Mouse (Mus musculus) heart, postnatal 0 days (tissue): Measurements from ENCODE around the gene Znhit6. TPM values are rescaled to one million over a fixed set of nuclear protein-coding genes. Genes with fewer than 3 reads are reported as not detected.

Source experiments
- ATAC-seq: fragments of 200-750 bp; cut with Nextera tagmentation; 2 replicates; pipeline ENCODE4 v1.8.0; 2017; ENCODE audit warnings: low read depth, moderate number of reproducible peaks, moderate library complexity; ENCODE audit not compliant: insufficient read depth
- DNase-seq: peaks from one replicate; pipeline ENCODE4 v3.0.0-alpha.2; 2016; ENCODE audit warnings: low spot score
- H3K27ac ChIP-seq: fragments of 300-500 bp; sonication (generic); 2 replicates; pipeline ENCODE4 v1.5.1; 2014; ENCODE audit warnings: low read depth, mild to moderate bottlenecking
- H3K27me3 ChIP-seq: fragments of 300-500 bp; sonication (generic); 2 replicates; pipeline ENCODE4 v1.6.1; 2014; ENCODE audit warnings: low read length, mixed read lengths; ENCODE audit not compliant: control insufficient read depth, insufficient read depth
- H3K36me3 ChIP-seq: fragments of 300-500 bp; sonication (generic); replicated peaks from 2 replicates; pipeline ENCODE4 v1.6.1; 2014; ENCODE audit warnings: low read length, mixed read lengths; ENCODE audit not compliant: control insufficient read depth, insufficient read depth
- H3K4me1 ChIP-seq: fragments of 300-500 bp; sonication (generic); 2 replicates; pipeline ENCODE4 v1.6.1; 2014; ENCODE audit warnings: antibody characterized with exemption; ENCODE audit not compliant: control insufficient read depth, insufficient read depth
- H3K4me2 ChIP-seq: fragments of 300-500 bp; sonication (generic); 2 replicates; pipeline ENCODE4 v1.6.1; 2014; ENCODE audit warnings: low read depth, mild to moderate bottlenecking, low read length, moderate library complexity
- H3K4me3 ChIP-seq: fragments of 300-500 bp; sonication (generic); 2 replicates; pipeline ENCODE4 v1.5.1; 2014; ENCODE audit warnings: low read depth, low read length
- H3K9ac ChIP-seq: fragments of 300-500 bp; sonication (generic); replicated peaks from 2 replicates; pipeline ENCODE4 v1.6.1; 2014; ENCODE audit warnings: low read depth, low read length, mixed read lengths
- H3K9me3 ChIP-seq: fragments of 300-500 bp; sonication (generic); replicated peaks from 2 replicates; pipeline ENCODE4 v1.6.1; 2016; ENCODE audit warnings: low read length; ENCODE audit not compliant: control insufficient read depth
- CTCF ChIP-seq: IDR thresholded peaks from 2 replicates; pipeline ENCODE4 v1.5.1; 2016; ENCODE audit warnings: antibody characterized with exemption, control low read depth, low read depth
- EP300 ChIP-seq: IDR thresholded peaks from 2 replicates; pipeline ENCODE4 v1.6.1; 2016; ENCODE audit warnings: antibody characterized with exemption, low read depth
- WGBS: fragments of 180-500 bp; shearing (Covaris S2); extraction: QIAGEN DNeasy Blood & Tissue Kit; methylation state at CpG from one replicate; pipeline ENCODE4 v1.1.7; 2014; 5-methylcytosine and 5-hydroxymethylcytosine counted together
- polyA plus RNA-seq: library from polyadenylated mRNA; unstranded; fragments of >200 nt; fragmentation: Nextera tagmentation; extraction: Ambion mirVana; gene quantifications from 2 replicates; pipeline ENCODE4 v1.2.1, GENCODE M21; 2015
- total RNA-seq: library from RNA; depleted of rRNA; stranded (reverse); fragments of >200 nt; gene quantifications from 2 replicates; pipeline ENCODE4 v1.2.3, GENCODE M21; 2014; ENCODE audit warnings: low replicate concordance

The Znhit6 gene
- total and polyA plus RNA-seq, 2 experiments from 2014 or later = 8.4 to 17.5 TPM

DNA sequence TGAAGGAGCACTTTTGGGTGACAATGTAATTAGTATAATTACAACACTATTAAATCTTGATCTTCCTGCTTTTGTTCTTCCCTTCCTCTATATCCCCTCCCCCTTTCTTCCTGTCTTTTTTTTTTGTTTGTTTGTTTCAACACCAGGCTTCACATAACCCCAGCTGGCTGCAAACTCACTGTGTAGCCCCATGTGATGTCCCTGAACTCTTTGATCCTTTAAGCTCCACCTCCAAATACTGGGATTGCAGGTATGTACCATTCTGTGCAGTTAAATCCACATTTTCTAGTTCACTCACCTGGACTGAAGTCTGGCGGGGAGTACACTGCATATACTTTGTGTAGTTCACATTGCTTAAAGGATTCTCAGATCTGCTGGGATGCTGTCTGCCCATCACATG lies 50.1 kb downstream of the Znhit6 start:
- Histone ChIP-seq H3K9ac (no peak overlapping the region), H3K4me1 (no peaks in the 10 kb centered on the region), H3K36me3 (no peaks in the 10 kb centered on the region), H3K27me3 (no peaks in the 10 kb centered on the region), H3K4me3 (no peak overlapping the region), H3K9me3 (no peaks in the 10 kb centered on the region), H3K4me2 (no peak overlapping the region), H3K27ac (no peak overlapping the region)
- no peak for TF ChIP-seq EP300
- TF ChIP-seq CTCF = no peak
- no peak for DNase-seq
- WGBS = 93% methylated on average over 1 of the region's 1 CpGs
- no peak for ATAC-seq

DNA sequence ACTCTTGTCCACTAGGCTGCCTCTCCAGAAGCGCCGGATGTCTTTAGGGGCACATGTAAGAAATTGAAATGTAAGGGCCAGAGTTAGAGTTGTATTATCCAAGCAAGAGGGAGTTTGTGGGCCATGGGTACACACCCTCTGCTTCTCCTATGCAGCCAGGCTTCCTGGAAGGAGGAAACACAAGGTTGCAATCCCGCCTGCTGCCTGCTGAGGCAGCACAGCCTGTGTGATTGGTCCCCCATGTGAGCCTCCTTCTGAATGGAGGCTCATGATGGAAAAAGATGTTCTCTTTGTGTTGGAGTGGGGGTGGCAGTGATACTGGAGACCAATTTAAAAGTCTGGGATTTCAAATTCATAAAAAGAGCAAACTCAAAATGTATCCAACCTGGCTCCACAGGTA lies 51.8 kb downstream of the Znhit6 start:
- Histone ChIP-seq H3K27me3 (no peaks in the 10 kb centered on the region), H3K4me2 (no peak overlapping the region), H3K9me3 (no peaks in the 10 kb centered on the region), H3K27ac (no peak overlapping the region), H3K36me3 (no peaks in the 10 kb centered on the region), H3K9ac (no peak overlapping the region), H3K4me3 (no peak overlapping the region), H3K4me1 (0 out of 2 replicates have a peak, but pooled peaks cover 2% of the 10 kb centered on the region)
- DNase-seq (peak; percentile 68), ATAC-seq (no peak)
- 90% methylated on average over 3 of the region's 3 CpGs for WGBS
- peak; percentile 53 for TF ChIP-seq CTCF
- TF ChIP-seq EP300 = no peak

DNA sequence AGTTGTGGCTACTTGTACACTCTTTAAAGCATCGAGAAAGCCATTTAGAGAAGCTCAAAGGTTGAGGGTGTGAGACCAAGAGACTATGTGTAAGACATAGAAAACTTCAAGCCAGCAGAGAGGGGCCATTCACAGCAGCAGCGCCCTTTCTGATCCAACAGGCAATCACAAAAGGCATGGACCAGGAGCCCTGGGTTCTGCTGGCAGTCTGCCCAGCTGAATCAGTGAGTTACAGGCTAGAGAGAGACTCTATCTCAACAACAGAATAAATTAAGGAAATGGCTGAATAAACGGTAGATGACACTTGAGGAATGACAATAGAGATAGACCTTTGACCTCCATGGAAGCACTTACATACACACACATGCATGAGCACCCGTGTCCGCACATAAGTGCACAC lies 52.6 kb downstream of the Znhit6 start:
- no peaks in the 10 kb centered on the region for H3K9me3 ChIP-seq
- DNase-seq (no peak), ATAC-seq (no peak)
- H3K27me3 ChIP-seq = no peaks in the 10 kb centered on the region
- no peaks in the 10 kb centered on the region for H3K36me3 ChIP-seq
- no peak overlapping the region for H3K27ac ChIP-seq
- no peak for TF ChIP-seq CTCF
- TF ChIP-seq EP300 = no peak
- no peak overlapping the region for H3K9ac ChIP-seq
- no peak overlapping the region for H3K4me3 ChIP-seq
- no peak overlapping the region for H3K4me2 ChIP-seq
- WGBS = 61% methylated on average over 5 of the region's 5 CpGs
- peaks cover 6% of the 10 kb centered on the region; the same call in 1 of the 2 replicates for H3K4me1 ChIP-seq

DNA sequence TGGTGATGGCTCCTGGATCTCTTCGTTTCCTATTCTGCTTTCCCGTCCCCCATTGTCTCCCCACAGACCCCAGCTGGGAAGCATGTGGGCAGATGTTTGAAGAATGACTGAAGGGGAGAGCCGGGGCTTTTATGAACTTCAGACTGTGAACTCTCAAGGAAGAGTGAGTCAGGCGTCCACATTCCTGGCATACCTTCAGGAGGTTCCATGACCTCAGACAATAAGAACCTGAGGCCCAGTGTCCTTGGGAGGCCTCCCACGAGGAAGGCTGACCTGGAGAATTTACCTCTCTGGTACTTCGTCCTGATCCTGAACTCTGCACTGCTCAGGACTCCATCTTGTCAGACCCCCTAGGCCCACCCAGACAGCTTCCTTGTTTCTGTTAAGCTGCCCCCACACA lies 56.9 kb downstream of the Znhit6 start:
- Histone ChIP-seq H3K36me3 (no peaks in the 10 kb centered on the region), H3K27ac (no peak overlapping the region), H3K9ac (no peak overlapping the region), H3K4me3 (no peak overlapping the region), H3K27me3 (no peaks in the 10 kb centered on the region), H3K9me3 (no peaks in the 10 kb centered on the region), H3K4me1 (peaks cover 6% of the 10 kb centered on the region; the same call in 1 of the 2 replicates), H3K4me2 (no peak overlapping the region)
- DNase-seq (no peak), ATAC-seq (no peak; the same call in 1 of the 2 replicates)
- WGBS = 19% methylated on average over 6 of the region's 6 CpGs
- TF ChIP-seq EP300 = no peak
- no peak for TF ChIP-seq CTCF

DNA sequence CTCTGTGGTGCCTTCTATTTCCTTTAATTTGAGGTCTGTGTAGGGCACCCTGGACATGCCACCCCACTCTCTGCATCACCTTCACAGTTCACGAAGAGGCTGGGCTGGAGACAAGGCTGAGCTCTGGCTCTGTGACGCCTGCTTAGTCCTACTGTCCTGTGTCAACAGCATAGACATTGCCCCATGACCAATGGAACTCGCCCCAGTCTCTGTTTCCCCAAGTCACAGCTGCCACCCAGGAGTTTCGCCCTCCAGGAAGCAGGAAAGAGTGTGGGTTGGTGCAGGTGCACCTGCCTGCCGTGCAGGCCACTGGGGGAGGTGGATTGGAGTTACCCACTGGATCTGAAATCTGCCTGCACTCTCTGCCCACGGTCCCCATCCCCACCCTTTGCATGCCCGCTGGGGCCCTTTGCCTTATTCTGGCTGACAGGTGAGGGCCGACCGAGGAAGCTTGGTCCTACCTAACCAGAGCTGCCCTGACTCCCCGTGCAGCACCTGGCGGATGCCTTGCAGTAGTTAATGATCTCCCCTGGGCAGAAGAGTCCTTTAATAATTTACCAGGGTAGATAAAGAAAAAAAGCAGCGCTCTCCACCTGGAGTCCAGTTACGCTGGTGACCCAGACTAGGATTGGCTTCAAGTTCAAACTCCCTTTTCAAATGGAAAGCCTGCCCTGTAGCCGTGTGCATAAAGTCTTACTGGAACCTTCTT lies 58.2 kb downstream of the Znhit6 start:
- no peak overlapping the region for H3K27ac ChIP-seq
- no peaks in the 10 kb centered on the region for H3K27me3 ChIP-seq
- H3K9ac ChIP-seq = no peak overlapping the region
- no peak overlapping the region for H3K4me3 ChIP-seq
- DNase-seq = no peak
- TF ChIP-seq EP300 = no peak
- TF ChIP-seq CTCF = no peak
- no peaks in the 10 kb centered on the region for H3K36me3 ChIP-seq
- no peaks in the 10 kb centered on the region for H3K9me3 ChIP-seq
- 86% methylated on average over 14 of the region's 14 CpGs for WGBS
- no peak overlapping the region for H3K4me2 ChIP-seq
- H3K4me1 ChIP-seq = peaks cover 6% of the 10 kb centered on the region; the same call in 1 of the 2 replicates
- ATAC-seq = no peak

DNA sequence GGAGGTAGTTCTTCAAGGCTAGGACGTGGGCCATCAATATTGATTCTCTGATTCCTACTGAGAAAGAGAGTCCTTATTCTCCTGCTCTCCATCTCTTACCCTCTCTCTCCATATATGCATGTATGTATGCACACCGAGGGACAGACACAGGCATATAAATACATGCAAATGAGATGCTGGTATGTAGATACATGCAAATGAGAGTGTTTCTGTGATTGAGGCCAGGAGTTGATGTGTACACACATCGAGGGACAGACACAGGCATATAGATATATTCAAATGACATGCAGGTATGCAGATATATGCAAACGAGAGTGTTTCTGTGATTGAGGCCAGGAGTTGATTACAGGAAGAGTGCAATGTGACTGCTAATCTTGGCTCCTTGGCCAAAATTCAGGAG lies 64.2 kb downstream of the Znhit6 start:
- DNase-seq = no peak
- Histone ChIP-seq H3K36me3 (no peaks in the 10 kb centered on the region), H3K9me3 (no peaks in the 10 kb centered on the region), H3K27me3 (no peaks in the 10 kb centered on the region), H3K27ac (no peak overlapping the region), H3K4me3 (no peak overlapping the region), H3K4me1 (peaks cover 4% of the 10 kb centered on the region), H3K9ac (no peak overlapping the region), H3K4me2 (no peak overlapping the region)
- TF ChIP-seq EP300 (no peak), CTCF (no peak)
- no peak for ATAC-seq
- 77% methylated on average over 4 of the region's 4 CpGs for WGBS
